Mouse (Mus musculus) heart, postnatal 10 days (tissue): Measurements from ENCODE around the gene Kpna7. TPM values are rescaled to one million over a fixed set of nuclear protein-coding genes. Genes with fewer than 3 reads are reported as not detected.

Experiments used
- total RNA-seq, 2 experiments: library from RNA; stranded (reverse); gene quantifications; 2 replicates each; pipeline ENCODE4 v1.2.3; 2021

The Kpna7 gene
- total RNA-seq, 2 experiments from 2014 or later = not detected

Other genes starting within 250 kb of the Kpna7 start
- 10 to 100 TPM; 28.7 to 33.6 TPM for gene Smurf1, start 118.2 kb downstream of the Kpna7 start, total RNA-seq
- not detected for gene Gm4871, start 51.3 kb downstream of the Kpna7 start, total RNA-seq
- not detected for gene 1700018F24Rik, start 41.0 kb downstream of the Kpna7 start, total RNA-seq
- gene Arpc1a, start 200 bp downstream of the Kpna7 start, total RNA-seq = 10 to 100 TPM; 73.9 to 74.7 TPM
- 100 to 1,000 TPM; 135 to 140 TPM for gene Arpc1b, start 30.2 kb upstream of the Kpna7 start, total RNA-seq
- gene Pdap1, start 56.2 kb upstream of the Kpna7 start, total RNA-seq = 10 to 100 TPM; 54.8 to 55.9 TPM
- gene Bud31, start 56.3 kb upstream of the Kpna7 start, total RNA-seq = 10 to 100 TPM; 76.8 to 77.1 TPM
- 10 to 100 TPM; 22.6 to 29.2 TPM for gene Ptcd1, start 83.1 kb upstream of the Kpna7 start, total RNA-seq
- 10 to 100 TPM; 13.2 to 13.7 TPM for gene Cpsf4, start 83.2 kb upstream of the Kpna7 start, total RNA-seq
- 100 to 1,000 TPM; 843 to 872 TPM for gene Atp5j2, start 108.0 kb upstream of the Kpna7 start, total RNA-seq
- gene Zkscan14, start 117.8 kb upstream of the Kpna7 start, total RNA-seq = 1 to 10 TPM; 6.6 to 7.0 TPM
- 10 to 100 TPM; 11.4 to 12.1 TPM for gene Zkscan5, start 120.5 kb upstream of the Kpna7 start, total RNA-seq
- 10 to 100 TPM; 29.0 to 30.1 TPM for gene Zfp655, start 147.7 kb upstream of the Kpna7 start, total RNA-seq
- gene Zscan25, start 196.5 kb upstream of the Kpna7 start, total RNA-seq = 10 to 100 TPM; 14.4 to 15.1 TPM